Mouse (Mus musculus): ENCODE data around the gene Npas2.

Npas2 gene

DNA sequence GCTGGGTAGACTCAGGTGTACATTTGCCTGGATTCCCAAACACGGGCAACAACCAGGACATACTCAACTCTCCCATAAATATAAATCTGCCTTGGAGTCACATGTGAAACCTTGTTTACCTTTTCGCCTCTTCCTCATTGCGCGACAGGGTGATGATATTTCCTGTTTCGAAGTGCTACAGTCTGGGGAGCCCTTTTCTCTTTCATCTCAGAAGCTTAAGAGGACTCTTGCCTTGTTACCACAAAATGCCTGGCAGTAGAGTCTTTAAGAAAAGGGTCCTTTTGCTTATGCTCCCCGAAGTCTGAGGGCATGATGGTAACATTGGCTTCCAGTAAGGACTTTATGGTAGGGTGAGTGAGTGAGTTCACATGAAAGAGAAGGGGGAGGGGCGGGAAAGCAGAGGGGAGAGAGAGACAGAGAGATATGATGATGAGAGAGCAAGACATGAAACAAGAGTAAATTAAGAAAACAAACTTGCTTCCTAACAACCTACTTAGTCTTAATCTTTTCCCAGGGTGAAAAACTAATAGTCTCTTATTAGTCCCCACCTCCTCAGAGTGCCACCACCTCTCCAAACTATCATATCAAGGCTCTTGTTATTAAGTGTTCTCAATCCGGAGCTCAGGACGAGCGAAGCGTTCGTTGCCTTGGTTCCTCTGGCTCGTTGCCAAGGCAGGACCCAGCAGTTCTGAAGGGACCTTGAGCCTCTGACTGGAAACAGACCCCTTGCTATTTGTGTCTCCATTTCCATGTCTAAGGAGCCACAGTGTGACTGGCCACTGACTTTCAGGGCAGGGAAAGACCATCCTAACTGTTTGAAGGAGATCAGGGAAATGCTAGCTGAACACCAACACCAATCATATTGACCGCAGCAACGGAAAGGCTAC lies 87.7 kb downstream of the Npas2 start:
- in situ Hi-C loops (cut with MboI; ENCODE audit: unreplicated experiment in 2 of 2) = no loop called here

DNA sequence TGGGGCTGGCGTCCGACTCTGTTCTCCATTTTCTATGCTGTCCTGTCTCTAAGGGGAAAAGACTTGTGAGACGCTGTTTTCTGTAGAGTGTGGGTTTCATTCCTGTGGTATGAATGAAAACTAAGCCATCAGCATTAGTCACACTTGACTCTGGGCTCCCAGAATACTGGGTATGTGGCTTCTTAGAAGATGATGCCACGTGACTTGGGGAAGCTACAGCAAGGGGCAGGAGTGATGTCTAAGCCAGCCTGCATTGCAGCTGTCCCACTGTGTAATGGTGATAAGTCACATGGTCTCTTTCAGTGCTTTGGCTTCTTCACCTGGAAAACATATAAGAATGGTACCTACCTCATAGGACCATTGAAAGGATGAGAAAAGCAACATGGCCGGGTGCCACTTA lies 88.4 kb downstream of the Npas2 start:
- in situ Hi-C loops (cut with MboI; ENCODE audit: unreplicated experiment in 2 of 2) = no loop called here

DNA sequence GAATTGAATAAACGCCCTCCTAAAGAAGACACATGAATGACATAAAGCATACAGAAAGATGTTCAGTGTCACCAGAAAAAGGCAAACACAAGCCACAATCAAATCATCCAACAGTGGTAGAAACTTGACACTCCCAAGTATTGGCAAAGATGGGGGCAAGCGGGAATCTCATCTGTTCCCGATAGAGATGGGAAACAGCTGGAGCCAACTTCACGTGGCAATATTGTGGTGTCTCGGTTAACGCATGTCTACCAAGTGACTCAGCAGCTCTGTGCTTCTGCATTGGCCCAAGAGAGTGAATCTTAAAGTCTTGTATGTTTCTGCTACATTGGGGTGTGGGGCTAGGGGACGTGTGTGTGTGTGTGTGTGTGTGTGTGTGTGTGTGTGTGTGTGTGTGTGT lies 89.8 kb downstream of the Npas2 start:
- in situ Hi-C loops (cut with MboI; ENCODE audit: unreplicated experiment in 2 of 2) = no loop called here

DNA sequence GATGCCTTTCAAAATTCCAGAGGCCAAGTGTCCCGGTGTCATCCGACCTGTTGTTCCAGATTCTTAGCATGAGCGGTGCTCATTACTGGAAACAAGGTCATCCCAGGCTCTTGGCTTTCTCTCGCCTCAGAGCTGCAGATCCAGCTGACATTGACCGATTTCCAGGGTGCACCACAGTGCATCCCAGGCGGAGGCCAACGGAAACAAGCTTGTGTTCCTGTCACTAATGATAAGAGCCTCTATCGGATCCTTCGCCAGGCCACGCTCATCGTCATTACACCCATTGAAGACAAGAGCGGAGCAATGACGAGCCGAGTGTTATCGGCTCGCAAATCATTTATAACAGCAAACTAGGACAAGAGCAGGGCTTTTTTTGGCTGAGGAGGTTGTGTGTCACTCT lies 91.3 kb downstream of the Npas2 start:
- in situ Hi-C loops (cut with MboI; ENCODE audit: unreplicated experiment in 2 of 2) = no loop called here

DNA sequence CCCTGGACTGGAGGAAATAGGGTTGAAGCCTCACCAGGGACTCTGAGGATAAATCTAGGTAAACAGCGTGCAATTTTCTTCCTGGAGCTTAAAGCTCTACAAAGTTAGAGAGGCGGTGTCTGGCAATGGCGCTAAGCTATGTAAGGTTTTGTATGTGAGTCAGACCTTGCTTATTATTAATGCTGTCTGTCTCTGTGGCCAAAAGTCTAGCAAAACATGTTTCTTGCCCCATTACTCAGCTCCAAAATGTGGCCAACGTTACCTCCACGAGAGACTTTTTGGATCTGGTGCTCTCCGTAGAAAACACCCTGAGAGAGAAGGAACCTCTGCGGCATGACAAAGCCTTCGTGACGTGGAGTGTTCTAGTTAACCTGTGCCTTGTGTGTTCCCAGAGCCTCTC lies 93.5 kb downstream of the Npas2 start:
- in situ Hi-C loops (cut with MboI; ENCODE audit: unreplicated experiment in 2 of 2) = no loop called here

DNA sequence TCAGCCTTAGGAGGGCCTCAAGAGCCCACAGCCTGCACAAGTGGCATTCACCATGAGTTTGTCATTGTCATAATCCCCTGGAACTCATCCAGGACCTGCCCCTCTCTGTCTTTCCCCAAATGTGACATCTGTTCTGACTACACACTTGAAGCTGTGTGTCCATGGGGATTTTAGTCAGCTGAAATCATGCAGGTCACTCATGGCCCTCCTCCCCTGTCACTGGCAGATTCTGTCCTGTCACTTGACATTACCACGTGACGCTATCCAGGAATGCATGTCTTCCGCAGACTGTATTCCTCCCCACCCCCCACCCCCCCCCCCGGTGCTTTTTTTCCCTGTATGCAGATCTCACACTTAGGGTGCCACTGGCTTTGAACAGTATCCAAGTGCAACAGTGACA lies 94.3 kb downstream of the Npas2 start:
- in situ Hi-C loops (cut with MboI; ENCODE audit: unreplicated experiment in 2 of 2) = no loop called here

DNA sequence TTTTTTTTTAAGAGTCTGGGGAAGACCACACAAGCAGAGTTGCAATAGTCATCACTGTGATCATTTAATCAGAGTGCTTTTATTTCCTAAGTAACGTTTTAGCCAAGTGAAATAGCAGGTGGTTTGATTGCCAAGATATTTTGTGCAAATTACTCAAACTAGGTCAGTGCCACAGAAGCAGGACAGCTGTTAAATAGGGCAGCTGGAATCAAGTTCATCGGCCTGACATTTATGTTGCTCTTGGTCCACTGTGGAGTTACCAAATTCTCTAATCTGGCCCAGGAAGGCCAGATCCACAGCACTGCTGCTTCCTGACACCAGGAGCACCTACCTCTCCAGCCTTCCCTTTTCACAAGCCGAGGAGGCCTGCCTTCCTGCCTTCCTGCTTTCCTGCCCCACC lies 94.9 kb downstream of the Npas2 start:
- in situ Hi-C loops (cut with MboI; ENCODE audit: unreplicated experiment in 2 of 2) = no loop called here

DNA sequence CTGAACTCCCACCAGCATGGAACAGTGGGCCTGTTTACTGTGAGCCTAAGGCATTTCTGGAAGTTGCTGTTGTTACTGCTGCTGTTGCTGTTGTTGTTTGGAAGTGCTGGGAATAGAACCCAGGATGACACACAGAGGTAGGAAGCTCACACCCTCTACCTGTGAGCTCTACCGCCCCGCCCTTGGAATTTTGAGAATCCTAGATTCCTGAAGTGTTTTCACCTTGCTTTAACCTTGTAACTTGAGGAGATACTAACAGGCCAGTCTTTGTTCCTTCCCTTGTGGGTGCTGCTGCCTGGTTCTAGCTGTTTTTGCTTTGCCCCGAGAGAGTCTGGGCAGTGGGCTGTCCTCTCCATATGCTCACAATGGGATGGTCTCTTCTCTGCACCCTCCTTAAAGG lies 98.5 kb downstream of the Npas2 start:
- in situ Hi-C loops (cut with MboI; ENCODE audit: unreplicated experiment in 2 of 2) = no loop called here

DNA sequence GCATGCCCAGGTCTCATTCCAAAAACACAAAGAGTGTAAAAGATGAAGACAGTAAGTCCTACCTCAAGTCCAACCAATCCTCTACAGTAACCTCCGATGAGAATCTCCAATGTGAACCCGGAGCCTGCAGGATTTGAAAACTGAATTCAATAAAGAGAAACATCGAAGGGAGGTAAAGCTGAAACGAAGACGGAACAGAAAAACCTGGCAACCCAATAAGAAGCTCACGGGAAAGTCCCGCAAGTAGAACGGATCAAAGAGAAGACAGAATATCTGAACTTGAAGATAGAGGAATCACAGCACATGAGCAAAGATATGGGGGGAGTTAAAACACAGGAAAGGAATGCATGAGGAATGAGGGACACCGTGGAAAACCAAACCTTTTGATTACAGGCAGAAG lies 104.8 kb downstream of the Npas2 start:
- in situ Hi-C loops (cut with MboI; ENCODE audit: unreplicated experiment in 2 of 2) = no loop called here

DNA sequence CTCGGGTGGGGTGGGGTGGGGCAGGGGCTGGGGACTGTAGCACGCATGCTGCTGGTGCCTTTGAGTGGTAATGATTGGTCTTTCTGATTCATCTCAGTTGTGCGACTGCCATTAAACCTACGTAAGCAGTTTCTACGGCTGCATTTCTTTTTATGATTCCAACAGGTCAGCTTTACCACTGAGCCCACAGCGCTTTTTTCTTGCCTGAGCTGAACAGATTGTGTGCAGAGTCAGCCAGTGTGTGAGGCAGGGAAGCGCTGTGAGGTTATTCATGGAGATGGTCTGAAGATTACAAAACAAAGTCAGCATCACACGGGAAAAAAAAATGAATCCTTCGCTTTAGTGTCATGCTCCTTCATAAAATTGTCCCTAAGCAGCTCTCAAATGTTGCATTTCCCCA lies 106.7 kb downstream of the Npas2 start:
- in situ Hi-C loops (cut with MboI; ENCODE audit: unreplicated experiment in 2 of 2) = no loop called here

DNA sequence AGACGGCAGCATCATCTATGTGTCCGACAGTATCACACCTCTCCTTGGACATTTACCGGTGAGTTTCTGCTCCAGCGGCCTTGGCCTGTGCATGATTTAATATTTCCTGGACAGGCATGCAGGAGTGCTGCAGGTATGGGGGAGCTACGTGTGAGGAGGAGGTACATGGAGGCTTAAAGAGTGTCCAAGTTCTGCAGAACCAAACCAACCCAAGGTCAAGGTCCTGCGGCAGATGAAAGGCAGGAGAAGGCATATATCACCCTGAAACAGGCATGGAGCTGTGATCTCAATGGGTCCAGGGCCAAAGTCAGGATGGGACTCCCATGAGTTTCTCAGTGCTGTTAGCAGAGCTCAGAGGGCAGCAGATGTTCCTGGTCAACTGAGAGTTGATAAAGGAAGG lies 107.1 kb downstream of the Npas2 start:
- in situ Hi-C loops (cut with MboI; ENCODE audit: unreplicated experiment in 2 of 2) = no loop called here

DNA sequence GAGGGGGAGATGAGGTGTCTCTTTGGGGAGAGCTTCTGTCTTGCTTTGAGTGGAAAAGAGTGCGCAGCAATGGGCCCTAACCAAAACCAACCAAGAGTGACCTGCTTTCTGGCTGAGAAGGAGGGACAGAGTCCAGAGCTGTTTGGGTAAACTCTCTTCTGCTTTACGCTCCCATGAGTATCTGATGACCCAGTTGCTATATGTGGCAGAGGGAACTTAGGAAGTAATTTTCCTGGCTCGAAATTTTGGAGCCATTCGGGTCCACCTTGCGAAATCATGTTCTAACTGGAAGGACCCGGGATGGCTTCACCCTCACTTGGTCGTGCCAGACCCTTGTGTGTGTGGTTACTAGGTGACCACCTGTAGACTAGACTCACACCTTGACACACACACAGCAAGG lies 108.7 kb downstream of the Npas2 start:
- in situ Hi-C loops (cut with MboI; ENCODE audit: unreplicated experiment in 2 of 2) = no loop called here

DNA sequence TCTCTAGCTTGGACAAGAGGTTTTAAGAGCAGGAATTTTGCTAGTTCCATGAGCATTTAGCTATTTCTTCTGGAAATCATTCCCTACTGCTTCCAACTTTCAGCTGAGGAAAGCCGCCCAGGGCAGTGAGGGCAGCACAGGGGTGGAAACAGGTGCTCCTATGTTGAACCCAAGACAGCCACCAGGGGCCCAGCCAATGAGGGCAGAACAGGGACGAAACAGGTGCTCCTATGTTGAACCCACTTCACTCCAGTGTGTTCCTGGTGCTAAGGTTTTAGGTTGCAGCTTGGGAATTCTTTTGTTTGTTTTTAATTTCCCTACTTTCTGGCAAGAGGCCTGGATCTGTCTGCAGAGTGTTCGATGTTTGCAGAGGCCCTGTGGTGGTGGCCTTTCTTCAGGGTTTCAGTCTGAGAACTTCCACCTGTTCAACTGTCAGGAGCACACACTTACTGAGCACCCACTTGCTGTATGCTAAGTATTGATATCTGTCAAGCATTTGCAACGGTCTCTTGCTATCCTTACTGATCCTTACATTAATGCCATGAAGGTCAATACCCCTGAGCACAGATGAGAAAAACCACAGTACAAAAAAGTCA lies 109.6 kb downstream of the Npas2 start:
- in situ Hi-C loops (cut with MboI; ENCODE audit: unreplicated experiment in 2 of 2) = no loop called here

DNA sequence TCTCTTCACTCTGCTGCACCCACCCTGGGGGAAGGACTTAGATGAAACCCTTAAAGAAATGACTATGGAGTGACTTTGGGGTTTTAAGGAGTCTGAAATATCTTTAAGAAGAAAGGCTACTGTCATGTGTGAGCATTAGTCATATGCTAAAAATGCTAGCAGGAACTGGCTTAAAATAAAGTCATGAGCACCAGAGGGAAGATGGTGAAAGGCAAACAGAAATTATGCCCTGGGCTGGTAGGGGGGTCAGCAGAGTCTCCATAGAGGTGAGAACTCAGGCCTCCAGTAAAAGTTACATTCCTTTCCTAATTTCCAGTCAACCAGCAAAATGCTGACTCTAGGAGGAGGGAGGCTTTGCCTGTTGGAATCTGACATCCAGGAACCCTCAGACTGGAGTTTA lies 113.8 kb downstream of the Npas2 start:
- in situ Hi-C loops (cut with MboI; ENCODE audit: unreplicated experiment in 2 of 2) = no loop called here

DNA sequence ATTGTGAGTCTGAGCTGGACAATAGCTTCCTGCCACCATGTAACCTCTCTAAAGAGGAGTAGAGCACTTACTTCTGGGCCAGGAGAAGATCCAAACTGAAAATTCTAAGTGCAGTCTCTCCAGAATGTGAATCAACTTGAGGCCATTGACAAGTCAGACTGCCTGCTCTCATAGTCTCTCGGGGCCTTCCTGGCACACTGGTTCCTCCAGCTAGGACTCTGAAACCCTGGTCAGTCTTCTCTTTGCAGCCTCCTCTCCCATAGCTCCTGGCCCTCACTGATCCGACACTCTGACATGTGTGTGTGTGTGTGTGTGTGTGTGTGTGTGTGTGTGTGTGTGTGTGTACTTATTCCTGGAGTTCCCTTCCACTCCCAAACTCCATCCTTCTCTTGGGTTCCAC lies 114.4 kb downstream of the Npas2 start:
- in situ Hi-C loops (cut with MboI; ENCODE audit: unreplicated experiment in 2 of 2) = no loop called here

DNA sequence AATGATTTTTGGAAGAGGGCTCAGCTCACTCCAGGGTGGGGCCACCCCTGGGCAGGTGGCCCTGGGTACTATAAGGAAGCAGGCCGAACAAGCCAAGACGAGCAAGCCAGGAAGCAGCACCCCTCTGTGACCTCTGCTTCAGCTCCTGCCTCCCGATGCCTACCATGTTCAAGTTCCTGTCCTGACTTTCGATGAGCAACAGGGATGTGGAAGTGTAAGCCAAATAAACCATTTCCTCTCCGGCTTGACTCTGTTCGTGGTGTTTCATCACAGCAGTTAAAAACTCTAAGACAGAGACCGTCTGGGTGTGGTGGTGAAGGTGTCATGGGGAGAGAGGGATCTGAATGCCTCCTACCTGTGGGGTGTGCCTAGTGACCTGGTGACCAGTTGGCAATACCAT lies 116.0 kb downstream of the Npas2 start:
- in situ Hi-C loops (cut with MboI; ENCODE audit: unreplicated experiment in 2 of 2) = no loop called here

DNA sequence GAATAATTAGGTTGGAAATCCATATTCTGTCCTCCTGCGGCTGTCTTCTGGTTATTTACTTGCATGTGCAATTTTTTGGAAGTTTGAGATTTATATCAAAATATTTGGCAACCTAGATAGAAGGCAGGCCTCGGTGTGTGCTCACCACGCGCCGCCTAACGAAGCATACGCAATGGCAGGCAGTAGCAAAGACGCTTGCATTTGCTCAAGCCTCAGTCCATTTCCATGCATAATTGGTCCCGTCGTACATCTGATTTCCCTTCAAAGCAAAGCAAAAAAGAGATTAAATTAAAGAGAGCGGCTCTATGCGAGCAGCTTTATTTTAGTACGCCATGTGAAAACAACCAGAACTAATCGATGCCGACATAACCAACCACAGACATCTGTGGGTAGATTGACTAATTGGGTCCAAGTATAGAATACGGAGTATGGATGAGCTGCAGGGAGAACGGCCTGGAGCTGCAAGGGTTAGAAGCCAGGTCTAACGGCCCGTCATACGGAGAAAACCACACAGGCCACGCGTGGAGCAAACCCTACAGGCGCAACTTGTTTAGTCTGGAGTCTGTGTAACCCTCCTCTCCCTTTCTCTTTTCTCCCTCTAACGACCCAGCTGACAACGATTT lies 118.9 kb downstream of the Npas2 start:
- in situ Hi-C loops (cut with MboI; ENCODE audit: unreplicated experiment in 2 of 2) = no loop called here

DNA sequence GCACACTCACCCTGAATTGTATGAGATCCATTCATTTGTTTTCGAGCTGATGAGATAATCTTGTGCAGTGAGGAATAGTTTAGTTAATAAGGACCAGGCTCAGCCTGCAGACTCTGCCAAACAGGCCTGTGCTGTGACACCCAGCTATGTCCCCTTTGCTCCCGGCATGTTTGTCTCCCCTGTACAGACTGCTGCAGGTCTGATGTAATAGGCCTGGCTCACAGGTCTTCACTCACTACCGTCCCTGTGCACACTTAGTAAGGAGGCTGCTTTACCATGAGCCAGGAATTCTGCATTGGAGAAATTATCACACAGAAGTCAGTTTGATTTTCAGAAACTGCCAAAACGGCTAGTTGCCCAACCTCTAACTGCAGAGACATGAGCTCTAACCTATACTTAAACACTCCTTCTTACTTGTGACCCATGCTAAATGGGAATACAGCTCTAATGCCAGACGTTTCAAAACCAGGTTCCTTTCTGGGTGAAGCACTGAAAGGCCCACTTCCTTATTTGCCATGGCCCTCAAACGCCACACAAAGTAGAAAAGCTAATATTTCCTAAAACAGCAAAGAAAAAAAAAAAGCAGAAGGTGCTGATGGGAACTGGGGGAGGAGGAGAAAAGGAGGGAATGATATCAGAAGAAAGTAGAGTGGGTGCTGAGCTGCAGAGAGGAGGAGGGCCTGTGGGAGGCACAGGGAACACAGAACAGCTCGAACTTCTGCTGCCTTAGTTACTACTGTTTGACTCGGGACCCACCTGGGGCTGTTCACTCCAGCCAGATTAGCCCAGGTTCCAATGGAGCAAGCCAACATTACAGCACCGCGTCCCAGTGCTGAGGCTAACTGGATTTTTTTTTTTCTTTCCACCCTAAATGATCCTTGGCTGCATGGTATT lies 120.1 kb downstream of the Npas2 start:
- in situ Hi-C loops (cut with MboI; ENCODE audit: unreplicated experiment in 2 of 2) = no loop called here

DNA sequence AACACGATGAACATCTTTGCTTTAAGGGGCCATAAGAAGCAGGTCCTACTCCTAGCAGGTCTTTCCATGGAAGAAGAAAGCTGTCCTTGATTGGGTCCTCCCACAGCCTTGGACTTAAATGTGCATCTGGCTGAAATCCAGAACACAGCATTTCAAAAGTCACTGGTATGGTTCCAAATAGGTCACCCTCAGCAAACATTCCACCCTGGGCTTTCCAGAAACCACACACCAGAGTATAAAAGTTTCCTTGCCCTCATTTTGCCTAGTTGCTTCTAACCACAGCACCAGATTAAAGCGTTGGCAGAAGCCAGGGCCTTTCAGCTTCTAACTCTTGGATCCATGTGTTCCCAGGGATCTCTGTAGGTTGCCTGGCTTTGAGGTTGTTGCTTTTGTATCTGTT lies 124.4 kb downstream of the Npas2 start:
- in situ Hi-C loops (cut with MboI; ENCODE audit: unreplicated experiment in 2 of 2) = no loop called here

DNA sequence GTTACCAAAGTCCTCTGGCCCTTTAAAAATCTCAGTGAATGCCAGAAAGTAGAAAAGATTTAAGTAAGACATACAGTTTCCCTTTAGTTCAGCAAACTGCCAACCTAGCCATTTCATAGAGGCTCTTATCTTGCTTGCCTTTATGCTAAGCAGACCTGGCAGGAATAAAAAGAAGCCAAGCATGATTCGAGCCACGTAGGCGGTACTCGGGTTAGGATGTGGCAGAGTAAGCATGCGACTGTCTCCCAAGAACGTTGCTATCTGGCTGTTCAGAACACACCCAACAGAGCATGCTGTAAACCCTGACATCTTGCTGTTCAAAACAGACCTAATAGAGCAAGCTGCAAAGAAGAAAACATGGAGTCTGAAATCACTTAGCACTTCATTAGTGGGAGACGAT lies 125.3 kb downstream of the Npas2 start:
- in situ Hi-C loops (cut with MboI; ENCODE audit: unreplicated experiment in 2 of 2) = no loop called here

DNA sequence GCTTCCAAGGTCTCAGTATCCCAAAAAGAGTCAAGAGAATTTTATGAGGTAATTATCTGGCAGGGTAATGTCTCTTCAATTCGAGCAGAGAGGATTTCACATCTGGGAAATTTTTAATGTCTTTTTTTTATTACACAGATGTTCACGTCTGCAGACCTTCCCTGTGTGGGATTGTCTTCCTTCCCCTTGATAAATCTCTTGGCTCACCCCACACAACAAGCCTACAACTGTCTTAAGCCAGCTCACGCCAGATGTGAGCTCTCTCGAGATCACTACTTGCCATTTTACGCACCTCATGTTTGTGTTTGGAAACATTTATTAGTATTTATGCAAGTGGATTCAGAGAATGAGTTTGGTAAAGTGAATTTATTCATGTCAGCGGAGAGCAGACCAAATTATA lies 128.4 kb downstream of the Npas2 start:
- in situ Hi-C loops (cut with MboI; ENCODE audit: unreplicated experiment in 2 of 2) = no loop called here
